In genomic region chr5:146314538-146314937, GRCm38 (mm10) we compare ENCODE assay signal across 13 mouse cellular contexts.
DNase-seq lines count a peak whose midpoint lies in the region; ATAC-seq and TF ChIP-seq lines count a peak whose summit lies in the region.
"Had no signal": no experiment of that assay in that cellular context is flagged by ENCODE, and none has a peak within 500 bp of the region (broad histone marks: within the 10 kb centered on the region; RNA-seq: fewer than 3 reads in every experiment).

No protein-coding gene starts in this region.

- H3K27me3 ChIP-seq in lung, embryonic 14.5 days (ENCODE audit: insufficient read depth, low read length): no peaks in the 10 kb centered on the region
- no peaks in the 10 kb centered on the region for H3K27me3 ChIP-seq in intestine, embryonic 14.5 days (replicated peaks; ENCODE audit: control insufficient read depth, insufficient read depth, low read length)
- no peaks in the 10 kb centered on the region for H3K27me3 ChIP-seq in limb, embryonic 11.5 days (ENCODE audit: control insufficient read depth, insufficient read depth, low read length)
- H3K27me3 ChIP-seq in neural tube, embryonic 13.5 days: no peaks in the 10 kb centered on the region
- no peaks in the 10 kb centered on the region for H3K27me3 ChIP-seq in midbrain, postnatal 0 days (ENCODE audit: insufficient read depth, low read length)
- H3K27me3 ChIP-seq: forebrain, embryonic 12.5 days had no signal

- H3K36me3 ChIP-seq in lung, embryonic 14.5 days (ENCODE audit: insufficient read depth): no peaks in the 10 kb centered on the region
- H3K36me3 ChIP-seq in intestine, embryonic 14.5 days (ENCODE audit: control insufficient read depth, insufficient read depth, low read length): no peaks in the 10 kb centered on the region
- no peaks in the 10 kb centered on the region for H3K36me3 ChIP-seq in limb, embryonic 11.5 days (ENCODE audit: control insufficient read depth, insufficient read depth, low read length)
- no peaks in the 10 kb centered on the region for H3K36me3 ChIP-seq in neural tube, embryonic 13.5 days
- H3K36me3 ChIP-seq in midbrain, postnatal 0 days (ENCODE audit: insufficient read depth, low read length): no peaks in the 10 kb centered on the region
- H3K36me3 ChIP-seq: forebrain, embryonic 12.5 days; heart, embryonic 10.5 days had no signal

- no peaks in the 10 kb centered on the region for H3K9me3 ChIP-seq in lung, embryonic 14.5 days (ENCODE audit: low read depth, low read length)
- no peaks in the 10 kb centered on the region for H3K9me3 ChIP-seq in intestine, embryonic 14.5 days (ENCODE audit: control insufficient read depth, low read length)
- no peaks in the 10 kb centered on the region for H3K9me3 ChIP-seq in limb, embryonic 11.5 days (ENCODE audit: control insufficient read depth, low read length)
- no peaks in the 10 kb centered on the region for H3K9me3 ChIP-seq in neural tube, embryonic 13.5 days
- H3K9me3 ChIP-seq in midbrain, postnatal 0 days (ENCODE audit: low read length): no peaks in the 10 kb centered on the region
- H3K9me3 ChIP-seq: forebrain, embryonic 12.5 days; heart, embryonic 10.5 days had no signal

- H3K4me1 ChIP-seq in lung, embryonic 14.5 days (ENCODE audit: insufficient read depth): peaks cover 26% of the 10 kb centered on the region
- H3K4me1 ChIP-seq in intestine, embryonic 14.5 days (replicated peaks; ENCODE audit: control insufficient read depth, insufficient read depth, low read length): peaks cover 10% of the 10 kb centered on the region
- H3K4me1 ChIP-seq in limb, embryonic 11.5 days (ENCODE audit: control insufficient read depth, insufficient read depth, low read length): peaks cover 24% of the 10 kb centered on the region
- H3K4me1 ChIP-seq in neural tube, embryonic 13.5 days (replicated peaks): peaks cover 30% of the 10 kb centered on the region
- H3K4me1 ChIP-seq in midbrain, postnatal 0 days (ENCODE audit: insufficient read depth, low read length): no peaks in the 10 kb centered on the region

- H3K9ac ChIP-seq in lung, embryonic 14.5 days: peak overlapping the region; percentile 16; the same call in 1 of the 2 replicates
- no peak overlapping the region for H3K9ac ChIP-seq in intestine, embryonic 14.5 days (ENCODE audit: low read length)
- no peak overlapping the region for H3K9ac ChIP-seq in limb, embryonic 11.5 days (ENCODE audit: low read length)
- no peak overlapping the region for H3K9ac ChIP-seq in neural tube, embryonic 13.5 days
- no peak overlapping the region for H3K9ac ChIP-seq in midbrain, postnatal 0 days (replicated peaks; ENCODE audit: low read length, poor library complexity, severe bottlenecking)
- H3K9ac ChIP-seq: forebrain, embryonic 12.5 days had no signal

- TF ChIP-seq CTCF in lung, embryonic 14.5 days (IDR thresholded peaks at IDR 0.05; ENCODE audit: low read depth): no peak
- TF ChIP-seq CTCF in midbrain, postnatal 0 days (IDR thresholded peaks at IDR 0.05): no peak

- H3K4me2 ChIP-seq in lung, embryonic 14.5 days: peak overlapping the region; percentile 32
- no peak overlapping the region for H3K4me2 ChIP-seq in intestine, embryonic 14.5 days (ENCODE audit: low read length)
- no peak overlapping the region for H3K4me2 ChIP-seq in limb, embryonic 11.5 days (ENCODE audit: low read depth, severe bottlenecking)
- no peak overlapping the region for H3K4me2 ChIP-seq in neural tube, embryonic 13.5 days
- H3K4me2 ChIP-seq in midbrain, postnatal 0 days (ENCODE audit: low read depth, low read length, poor library complexity, severe bottlenecking): no peak overlapping the region
- H3K4me2 ChIP-seq: forebrain, embryonic 12.5 days had no signal

- WGBS in lung, embryonic 14.5 days: 55% methylated on average over 6 of the region's 6 CpGs
- 71% methylated on average over 6 of the region's 6 CpGs for WGBS in intestine, embryonic 14.5 days
- WGBS in limb, embryonic 11.5 days: 83% methylated on average over 6 of the region's 6 CpGs
- 89% methylated on average over 6 of the region's 6 CpGs for whole genome bisulfite sequencing in neural tube, embryonic 13.5 days
- 89% methylated on average over 6 of the region's 6 CpGs for WGBS in midbrain, postnatal 0 days

- ATAC-seq in lung, embryonic 14.5 days (ENCODE audit: insufficient read depth): no peak
- ATAC-seq in intestine, embryonic 14.5 days (replicated peaks; ENCODE audit: low FRiP score, low TSS enrichment, low read depth): 0 out of 2 replicates have a peak, but pooled peaks have one; percentile 45
- ATAC-seq in limb, embryonic 11.5 days (ENCODE audit: insufficient number of reproducible peaks, low FRiP score, low TSS enrichment, low read depth): no peak
- no peak for ATAC-seq in neural tube, embryonic 13.5 days (ENCODE audit: low read depth)
- no peak for ATAC-seq in midbrain, postnatal 0 days (ENCODE audit: low FRiP score)

- no peak for DNase-seq in lung, embryonic 14.5 days
- DNase-seq in lung, postnatal 25 days (ENCODE audit: low spot score): no peak
- no peak for DNase-seq in intestine, embryonic 14.5 days (ENCODE audit: low spot score)
- DNase-seq in limb, embryonic 11.5 days (ENCODE audit: low spot score): no peak
- no peak for DNase-seq in cerebellum, adult 8-10 months
- no peak for DNase-seq in midbrain, postnatal 0 days (ENCODE audit: low spot score)
- DNase-seq: cerebellum, postnatal 10 days; kidney, postnatal 14 days; right cerebral cortex, postnatal 4 days; thymus, postnatal 36 days had no signal

- peak overlapping the region; percentile 89 for H3K27ac ChIP-seq in lung, embryonic 14.5 days (ENCODE audit: low read depth)
- peak overlapping the region; percentile 12 for H3K27ac ChIP-seq in intestine, embryonic 14.5 days (ENCODE audit: low read depth)
- peak overlapping the region; percentile 39; the same call in 1 of the 2 replicates for H3K27ac ChIP-seq in limb, embryonic 11.5 days (replicated peaks; ENCODE audit: low read depth, low read length)
- peak overlapping the region; percentile 52 for H3K27ac ChIP-seq in neural tube, embryonic 13.5 days (replicated peaks)
- no peak overlapping the region for H3K27ac ChIP-seq in midbrain, postnatal 0 days (ENCODE audit: low read depth, low read length)
- H3K27ac ChIP-seq: heart, embryonic 10.5 days had no signal

- no peak overlapping the region for H3K4me3 ChIP-seq in lung, embryonic 14.5 days (ENCODE audit: low read depth, low read length)
- H3K4me3 ChIP-seq in intestine, embryonic 14.5 days (ENCODE audit: low read depth, low read length): no peak overlapping the region
- no peak overlapping the region for H3K4me3 ChIP-seq in limb, embryonic 11.5 days (ENCODE audit: low read depth, low read length)
- H3K4me3 ChIP-seq in neural tube, embryonic 13.5 days: no peak overlapping the region
- H3K4me3 ChIP-seq in midbrain, postnatal 0 days (ENCODE audit: low read depth, low read length): no peak overlapping the region
- H3K4me3 ChIP-seq: forebrain, embryonic 12.5 days; heart, embryonic 10.5 days had no signal
